Mouse (Mus musculus) mouse embryonic stem cell (cell line): ENCODE measurements around the gene Gfod1.

Experiments used
- in situ Hi-C, 2 experiments: fragments of 300-500 bp; cut with MboI; formaldehyde crosslinking; loops; 1 replicate in 1 of 2; 3 replicates in 1 of 2; pipeline ENCODE4 v1.14.3; 2019 to 2020; ENCODE audit warnings: low sequenced_read_pairs in 2 of 2, low pct_unique_long_range_greater_than_20kb in 1 of 2, mixed read lengths in 1 of 2; ENCODE audit not compliant: unreplicated experiment in 1 of 2

Gfod1 gene

DNA sequence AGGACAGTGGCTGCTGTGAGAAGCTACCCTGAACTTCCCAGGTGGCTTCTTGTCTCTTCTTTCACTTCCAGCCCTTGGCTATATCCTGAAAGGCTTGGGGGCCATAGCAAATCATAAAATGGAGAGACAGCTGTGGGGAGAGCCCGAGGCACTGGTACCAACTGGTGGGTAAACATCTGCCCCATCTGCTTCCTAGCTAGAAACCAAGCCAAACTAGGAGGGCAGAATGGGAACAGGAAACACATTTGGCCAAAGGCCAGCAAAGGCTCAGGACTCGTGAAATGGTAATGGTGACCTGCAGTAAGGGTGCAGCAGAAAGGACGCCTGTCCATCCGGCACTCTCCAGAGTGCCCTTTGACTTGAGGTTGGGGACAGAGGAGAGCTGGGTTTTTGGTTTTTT, 85.2 kb downstream of the Gfod1 start:
- in situ Hi-C loops: no loop called here

DNA sequence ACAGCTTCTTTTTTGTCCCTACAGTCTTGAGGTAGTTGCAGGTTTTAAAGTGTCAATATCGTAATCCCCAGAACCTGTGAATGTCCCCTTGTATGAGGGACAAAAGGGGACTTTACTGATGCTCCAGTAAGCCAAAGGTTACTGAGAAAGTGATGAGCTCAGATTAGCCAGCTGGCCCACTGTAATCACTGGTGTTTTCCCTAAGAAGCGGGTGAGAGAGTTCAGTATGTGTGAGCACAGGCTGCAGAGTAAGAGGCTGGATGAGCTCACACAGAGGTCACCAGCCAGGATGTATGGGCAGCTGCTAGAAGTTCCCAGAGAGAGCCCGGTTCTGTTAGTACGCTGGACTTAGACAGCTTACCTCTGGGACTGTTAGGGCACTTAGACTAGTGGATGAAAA, 85.7 kb downstream of the Gfod1 start:
- in situ Hi-C loops: no loop called here

DNA sequence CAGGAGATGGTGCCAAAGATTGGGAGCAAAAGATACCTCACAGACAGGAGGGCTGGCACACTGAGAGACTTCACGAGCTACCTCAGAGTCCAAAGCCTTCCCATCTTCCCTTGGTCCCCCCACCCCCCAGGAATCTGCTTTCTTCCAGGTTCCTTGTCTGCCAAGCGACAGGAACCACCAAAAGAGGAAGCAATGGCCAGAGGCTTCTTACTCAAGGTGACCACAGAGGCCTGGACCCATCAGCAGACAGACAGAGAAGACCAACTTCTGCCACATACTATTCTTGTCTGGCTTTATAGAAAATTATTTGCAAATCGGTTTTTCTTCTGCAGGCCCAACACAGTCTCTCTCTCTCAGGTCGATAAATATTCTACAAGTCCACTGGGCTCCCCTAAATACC, 86.3 kb downstream of the Gfod1 start:
- in situ Hi-C loops: no loop called here

DNA sequence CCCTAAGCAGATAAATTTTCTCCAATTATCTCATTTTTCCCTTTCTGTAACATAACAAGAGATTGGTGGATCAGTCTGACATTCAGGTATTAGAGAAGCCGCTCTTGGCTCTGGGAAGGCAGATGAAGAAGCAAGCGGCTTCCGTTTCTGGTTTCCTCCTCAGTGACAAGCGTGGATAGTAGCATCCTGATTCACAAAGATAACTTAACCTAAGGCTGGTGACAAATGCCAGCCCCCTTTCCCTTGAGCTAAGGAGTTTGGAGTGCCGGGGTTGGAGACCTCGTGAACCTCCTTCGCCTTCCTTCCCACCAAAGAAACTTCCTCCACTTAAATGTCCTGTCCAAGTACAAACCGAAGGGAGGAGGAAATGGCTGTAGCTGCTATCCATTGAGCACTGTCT, 86.9 kb downstream of the Gfod1 start:
- in situ Hi-C loops: no loop called here

DNA sequence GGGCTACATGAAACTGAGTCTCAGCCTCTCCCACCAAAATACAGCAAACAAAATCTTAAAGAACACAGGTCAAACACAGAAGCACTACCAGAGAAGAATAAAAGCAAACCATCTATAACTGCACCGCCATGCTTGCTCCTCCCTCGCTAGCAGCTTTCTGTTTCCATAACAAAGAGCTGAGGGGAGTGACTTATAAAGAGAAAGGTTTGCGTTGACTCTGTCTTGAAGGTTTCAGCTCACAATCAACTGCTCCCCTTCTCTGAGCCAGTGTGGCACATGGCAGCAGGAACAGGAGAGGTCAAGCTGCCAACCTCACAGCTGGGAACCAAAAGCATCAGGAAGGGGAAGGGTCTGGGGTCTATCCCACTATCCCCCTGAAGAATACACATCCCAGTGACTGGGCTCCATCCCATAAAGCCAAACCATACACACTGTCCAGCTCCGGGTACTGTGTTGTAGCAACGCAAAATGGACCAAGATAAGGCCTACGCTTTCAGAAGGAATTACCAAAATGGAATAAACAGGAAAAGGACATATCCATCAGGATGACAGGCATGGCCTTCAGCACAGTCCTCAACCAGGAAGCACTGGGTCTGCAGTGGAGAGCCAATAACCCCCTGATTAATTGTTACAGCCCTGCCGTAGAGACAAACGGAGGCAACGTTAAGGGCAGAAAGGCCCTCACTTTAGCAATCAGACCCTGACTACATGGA, 87.8 kb downstream of the Gfod1 start:
- in situ Hi-C loops: no loop called here

DNA sequence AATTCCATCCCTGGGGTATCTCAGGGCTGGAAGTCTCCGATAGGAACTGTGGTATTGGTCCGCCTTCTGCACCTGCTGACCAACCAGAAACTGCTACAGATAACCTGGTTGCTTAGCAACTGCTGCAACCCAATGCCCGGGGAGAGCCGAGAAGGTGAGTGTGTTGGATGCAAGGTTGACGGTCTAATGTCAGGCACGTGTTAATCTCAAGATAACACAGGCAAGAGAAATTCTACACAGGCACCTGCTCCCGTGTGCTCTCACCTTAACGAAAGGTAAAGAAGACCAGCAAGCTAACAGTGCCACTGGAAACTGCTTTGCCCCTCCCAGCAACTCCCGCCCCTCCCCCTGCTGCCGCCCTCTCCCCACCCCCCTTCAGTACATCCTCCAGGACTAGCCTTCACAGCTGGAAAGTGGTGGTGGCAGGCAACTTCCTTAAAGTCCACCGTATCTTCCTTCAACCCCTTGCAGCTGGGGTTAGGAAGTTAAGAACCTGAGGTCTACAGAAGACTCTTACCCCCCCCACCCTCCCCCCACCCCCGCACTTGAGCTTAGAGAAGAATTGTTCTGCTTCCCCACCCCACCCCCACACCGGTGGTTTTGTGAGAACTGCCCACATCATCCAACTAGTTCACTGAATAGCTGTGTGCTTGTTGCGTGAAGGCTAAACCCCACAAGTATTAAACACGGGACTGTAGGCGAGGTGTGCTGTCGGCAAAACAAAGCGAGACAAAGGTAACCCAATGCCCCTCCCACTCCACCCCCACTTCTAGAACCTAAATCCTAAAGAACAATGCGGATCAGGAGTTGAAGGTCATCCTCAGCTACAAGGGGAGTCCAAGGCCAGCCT, 88.6 kb downstream of the Gfod1 start:
- in situ Hi-C loops: no loop called here

DNA sequence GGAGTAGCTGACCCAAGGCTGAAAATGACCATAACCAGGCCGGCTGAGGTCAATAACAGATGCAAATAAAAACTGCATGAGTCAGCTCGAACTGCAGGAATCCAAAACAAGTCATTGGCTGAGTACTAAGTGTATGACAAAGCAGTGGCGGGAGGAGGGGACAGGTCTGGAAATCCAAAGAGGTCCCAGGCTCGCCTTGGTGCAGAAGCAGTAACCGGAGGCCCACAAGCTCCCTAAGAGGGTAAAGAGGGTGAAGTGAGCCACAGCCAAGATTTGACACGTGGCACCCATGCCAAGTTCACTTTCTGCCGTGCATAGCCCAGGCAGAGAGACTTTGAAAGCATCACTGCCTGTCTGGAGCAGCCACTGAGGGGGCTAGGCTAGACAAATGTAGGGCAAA, 91.6 kb downstream of the Gfod1 start:
- in situ Hi-C loops: no loop called here

DNA sequence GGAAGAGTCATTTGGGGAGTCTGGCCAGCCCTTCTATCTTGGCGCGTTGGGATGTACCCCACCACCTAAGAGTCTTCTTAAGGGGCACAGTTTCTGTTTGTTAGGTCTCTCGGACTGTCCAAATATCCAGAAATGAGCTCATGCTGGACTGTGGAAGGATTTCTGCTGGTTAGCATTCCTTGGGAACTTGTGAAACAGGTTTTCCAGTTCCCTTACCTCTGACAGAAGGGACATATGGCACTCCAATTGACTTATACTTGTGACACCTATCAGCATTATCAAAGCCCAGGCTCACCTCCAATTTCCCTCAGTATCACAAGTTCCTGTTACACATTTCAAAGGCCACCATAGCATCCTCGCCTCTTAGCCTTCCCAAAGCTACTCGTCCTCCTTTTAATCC, 93.0 kb downstream of the Gfod1 start:
- in situ Hi-C loops: no loop called here

DNA sequence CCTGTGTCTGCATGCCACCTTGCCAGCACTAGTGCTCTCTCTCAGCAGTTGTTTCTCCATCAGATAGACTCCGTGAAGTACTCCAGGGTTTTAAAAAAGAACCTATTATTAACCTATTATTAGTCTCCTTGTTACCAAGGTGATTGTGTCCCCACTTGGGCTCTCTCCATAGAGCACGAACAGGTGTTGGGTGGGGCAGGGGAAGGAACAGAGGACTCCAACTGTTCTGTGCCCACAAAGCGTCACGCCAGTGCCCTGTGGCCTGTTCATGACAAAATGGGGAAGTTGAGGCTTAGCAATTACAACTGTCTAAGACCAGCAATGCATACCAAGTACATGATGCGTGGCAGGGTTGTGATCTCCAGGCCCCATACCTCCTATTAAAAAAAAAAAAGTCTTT, 94.4 kb downstream of the Gfod1 start:
- in situ Hi-C loops: loop anchor here in 1 of 2 experiments (10.0 kb wide), 1 partner anchor 105 kb away; no protein-coding TSS in a partner anchor

DNA sequence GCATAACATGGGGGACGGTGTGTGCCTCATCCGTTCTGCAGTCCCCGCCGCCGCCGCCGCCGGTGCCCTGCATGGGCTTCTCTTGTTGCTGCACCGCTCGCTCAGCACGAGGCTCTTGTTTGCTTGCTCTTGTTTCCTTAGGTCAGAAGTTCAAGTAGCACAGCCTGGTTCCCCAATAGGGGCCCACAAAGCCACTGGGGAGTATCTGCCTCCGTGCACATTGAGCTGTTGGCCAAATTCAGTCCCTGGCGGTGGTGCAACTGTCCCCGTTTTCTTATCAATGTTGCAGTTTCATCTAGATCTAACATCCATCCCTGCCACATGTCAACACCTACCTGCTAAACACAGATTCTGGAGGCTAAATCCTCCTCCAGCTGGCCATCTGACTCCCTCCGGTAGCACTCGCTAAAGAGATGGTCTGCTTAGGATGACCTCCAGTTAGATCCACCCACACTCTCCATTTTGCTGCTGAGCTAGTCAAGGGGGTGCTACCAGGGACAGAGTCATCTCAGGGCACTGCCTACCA, 95.0 kb downstream of the Gfod1 start:
- in situ Hi-C loops: loop anchor here in 1 of 2 experiments (10.0 kb wide), 1 partner anchor 106 kb away; no protein-coding TSS in a partner anchor

DNA sequence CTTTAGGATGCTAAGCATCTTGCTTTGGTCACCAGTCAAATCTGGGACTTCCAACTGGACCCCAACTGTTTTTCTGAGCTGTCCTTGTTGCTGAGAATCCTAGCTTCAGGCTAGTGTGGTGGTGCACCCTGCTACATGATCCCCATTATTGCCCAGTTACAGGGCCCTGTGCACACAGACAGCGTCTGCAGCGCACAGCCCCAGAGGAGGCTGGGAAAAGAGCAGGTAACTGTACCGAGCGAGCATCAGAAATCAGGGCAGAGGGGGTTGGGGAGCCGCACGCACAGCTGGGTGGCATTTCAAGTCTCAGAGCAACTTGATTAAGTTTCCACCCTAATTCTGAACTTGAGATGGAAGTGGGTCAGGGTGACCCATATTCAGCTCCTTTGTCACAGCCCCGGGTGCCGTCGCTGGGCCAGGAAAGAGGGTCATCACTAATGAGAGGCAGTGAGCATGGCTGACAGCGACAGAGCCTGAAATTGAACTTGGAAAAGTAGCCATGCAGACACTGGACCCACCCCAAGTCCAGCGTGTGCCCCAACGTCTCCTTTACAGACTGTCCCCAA, 97.8 kb downstream of the Gfod1 start:
- in situ Hi-C loops: loop anchor here in 1 of 2 experiments (10.0 kb wide), 1 partner anchor 109 kb away; no protein-coding TSS in a partner anchor

DNA sequence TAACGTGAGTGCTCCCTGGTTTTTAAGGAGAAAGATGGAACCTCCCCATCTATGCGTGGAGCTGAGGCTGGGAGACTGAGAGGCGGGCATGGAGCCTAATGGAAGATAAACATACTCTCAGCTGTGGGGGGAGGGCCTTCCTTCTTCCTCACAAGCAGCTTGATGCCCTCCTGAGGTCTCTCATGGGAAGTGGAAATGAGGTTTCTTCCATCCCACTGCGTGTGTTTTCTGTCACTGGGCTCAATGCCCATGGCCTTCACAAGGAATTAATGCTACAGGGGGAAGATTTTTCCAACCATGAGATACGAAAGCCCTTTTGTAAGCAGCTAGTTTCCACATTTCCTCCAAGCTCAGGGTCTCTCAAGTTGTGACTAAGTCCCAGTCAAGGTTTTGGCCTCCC, 100.3 kb downstream of the Gfod1 start:
- in situ Hi-C loops: loop anchor here in 1 of 2 experiments (10.0 kb wide), 1 partner anchor 111 kb away; no protein-coding TSS in a partner anchor

DNA sequence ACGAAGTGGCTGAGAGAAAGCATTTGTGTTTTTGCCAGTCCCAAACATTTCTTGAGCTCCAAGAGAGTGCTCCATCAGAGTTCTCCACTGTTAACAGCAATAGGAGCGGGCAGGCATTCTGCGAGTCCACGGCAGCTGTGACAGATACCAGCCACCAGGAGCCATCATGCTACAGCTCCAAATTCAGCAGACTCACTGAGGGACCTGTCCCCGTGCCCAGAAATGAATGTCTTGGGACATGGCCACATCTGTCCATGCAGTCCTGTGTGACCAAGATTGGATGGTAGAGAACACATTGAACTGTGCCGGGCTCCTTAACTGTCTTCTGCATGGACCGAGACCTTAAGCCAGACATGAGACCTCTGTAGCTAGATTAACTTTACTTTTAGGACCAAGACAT, 100.7 kb downstream of the Gfod1 start:
- in situ Hi-C loops: loop anchor here in 1 of 2 experiments (10.0 kb wide), 1 partner anchor 112 kb away; no protein-coding TSS in a partner anchor

DNA sequence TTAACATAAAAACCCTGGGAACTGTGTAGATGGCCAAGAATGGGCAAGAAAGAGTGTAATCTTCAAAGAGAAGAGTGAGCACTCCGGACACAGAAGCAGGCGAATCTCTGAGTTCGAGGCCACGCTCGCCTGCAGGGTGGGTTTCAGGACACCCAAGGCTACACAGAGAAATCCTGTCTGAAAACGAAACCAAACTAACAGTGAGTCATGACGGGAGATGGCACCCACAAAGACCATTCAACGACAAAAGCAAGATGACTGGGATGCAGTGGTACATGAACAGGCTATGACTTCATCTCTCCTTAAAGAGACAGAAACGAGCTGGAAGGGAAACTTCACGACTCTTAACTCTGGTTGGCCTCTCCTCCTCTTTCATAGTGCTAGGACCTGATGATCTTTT, 101.6 kb downstream of the Gfod1 start:
- in situ Hi-C loops: loop anchor here in 1 of 2 experiments (10.0 kb wide), 1 partner anchor 112 kb away; no protein-coding TSS in a partner anchor

DNA sequence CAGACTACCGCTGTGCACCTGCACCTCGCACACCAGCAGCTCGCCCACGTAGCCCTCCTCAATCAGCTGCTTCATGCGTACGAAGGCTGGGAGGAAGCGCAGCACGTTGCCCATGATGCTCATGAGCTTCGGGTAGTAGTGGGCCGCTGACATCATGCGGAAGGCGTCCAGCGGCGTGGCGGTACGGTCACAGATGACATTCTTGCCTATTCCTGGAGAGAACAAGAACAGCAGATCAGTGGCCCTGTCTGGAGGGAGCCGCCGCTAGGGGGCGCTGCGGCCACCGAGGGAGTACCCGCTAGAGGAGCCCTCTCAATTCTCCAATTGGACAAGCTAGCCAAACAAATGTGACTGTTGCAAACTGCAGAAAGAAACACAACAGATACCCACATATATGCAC, 102.9 kb downstream of the Gfod1 start:
- in situ Hi-C loops: loop anchor here in 1 of 2 experiments (10.0 kb wide), 1 partner anchor 114 kb away; no protein-coding TSS in a partner anchor

DNA sequence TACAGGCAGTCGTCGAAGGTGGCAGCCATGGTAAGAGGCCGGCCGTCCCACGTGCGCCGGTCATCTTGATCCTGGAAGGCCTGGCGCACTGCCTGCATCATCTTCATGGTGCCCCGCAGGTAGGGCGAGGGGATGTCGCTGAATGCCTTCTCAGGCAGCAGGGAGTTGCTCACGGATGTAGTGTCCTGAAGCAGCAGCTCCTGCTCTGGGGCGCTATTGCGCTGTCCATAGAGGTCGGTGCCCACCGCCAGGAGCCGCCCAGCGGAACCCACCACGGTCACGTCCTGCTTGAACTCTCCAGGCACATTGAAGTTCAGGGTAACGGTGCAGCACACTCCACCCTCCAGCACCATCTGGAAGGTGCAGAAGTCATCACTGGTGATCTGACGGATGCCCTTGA, 103.5 kb downstream of the Gfod1 start:
- in situ Hi-C loops: loop anchor here in 1 of 2 experiments (10.0 kb wide), 1 partner anchor 114 kb away; no protein-coding TSS in a partner anchor

DNA sequence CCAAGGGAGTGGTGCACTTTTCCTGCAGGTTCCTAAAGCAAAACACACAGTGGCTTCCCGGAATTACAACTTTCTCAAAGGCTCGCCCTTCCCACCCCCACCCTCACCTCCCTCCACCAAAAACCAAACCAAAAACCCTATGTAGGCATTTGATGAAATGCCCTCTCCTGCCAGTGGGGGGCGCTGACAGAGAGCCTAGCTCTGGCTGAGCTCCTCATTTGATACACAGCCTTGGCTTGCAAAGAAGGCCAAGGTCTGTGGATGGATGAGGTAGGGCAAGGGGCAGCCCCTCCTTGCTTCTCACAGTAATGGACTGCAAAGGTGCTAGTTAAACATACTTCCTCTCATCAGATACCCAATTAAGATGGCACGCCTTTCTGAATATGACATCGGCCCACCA, 104.2 kb downstream of the Gfod1 start:
- in situ Hi-C loops: loop anchor here (10.0 to 25.0 kb wide), 2 partner anchors 115 to 363 kb away; partner anchors contain the start of gene Mcur1 (in 1 of the 2)

DNA sequence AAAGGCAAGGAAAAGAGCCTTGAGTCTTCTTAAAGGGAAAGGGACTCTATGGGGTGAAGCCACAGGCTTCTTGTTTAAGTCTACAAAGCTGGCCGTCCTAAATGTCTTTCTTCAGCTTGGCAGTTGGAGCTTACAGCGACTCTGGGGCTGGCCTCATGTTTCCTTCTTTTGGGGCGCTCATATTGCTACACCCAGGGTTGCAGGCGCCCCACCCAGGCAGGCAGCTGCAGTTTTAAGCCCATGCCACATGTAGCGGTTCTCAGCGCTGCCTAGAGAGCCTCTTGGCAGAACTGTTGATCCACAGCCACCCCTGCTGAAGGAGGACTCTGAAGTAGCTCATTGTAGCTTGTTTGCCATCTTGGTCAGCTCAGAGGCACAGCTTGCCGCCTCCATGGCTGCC, 104.7 kb downstream of the Gfod1 start:
- in situ Hi-C loops: loop anchor here in 1 of 2 experiments (25.0 kb wide), 1 partner anchor 363 kb away; the partner anchor contains the start of gene Mcur1
